Mouse (Mus musculus) thymus, adult 2 months (tissue): ENCODE measurements around the gene Ankrd9.

Source experiments
- CTCF ChIP-seq: fragments of 200-500 bp; IDR thresholded peaks from 2 replicates; pipeline ENCODE4 v1.5.1; 2012; ENCODE audit warnings: mild to moderate bottlenecking, control low read depth, low read length, moderate library complexity, borderline replicate concordance; ENCODE audit not compliant: control insufficient read depth, poor library complexity, insufficient read depth; ENCODE audit errors: extremely low read depth
- POLR2A ChIP-seq: fragments of 200-500 bp; IDR thresholded peaks from 2 replicates; pipeline ENCODE4 v1.6.1; 2012; ENCODE audit warnings: mild to moderate bottlenecking, low read length, control low read depth, moderate library complexity; ENCODE audit not compliant: control insufficient read depth, poor library complexity, insufficient read depth; ENCODE audit errors: extremely low read depth

- TF ChIP-seq POLR2A, result no peak
- TF ChIP-seq CTCF, result no peak
Observed at GRCm38 (mm10) chr12:110932820-110933219, 46.0 kb downstream of the Ankrd9 start.
